Comparison of ENCODE assay signal across 8 mouse cellular contexts in genomic region chr7:67645681-67646014, GRCm38 (mm10). TPM values are rescaled to one million over a fixed set of nuclear protein-coding genes. Genes with fewer than 3 reads are reported as not detected.
DNase-seq lines count a peak whose midpoint lies in the region; ATAC-seq and TF ChIP-seq lines count a peak whose summit lies in the region.

No protein-coding gene starts in this region.

- peak; percentile 7; the same call in 1 of the 2 replicates for ATAC-seq in kidney, embryonic 16.5 days (ENCODE audit: low FRiP score, low TSS enrichment)
- no peak for ATAC-seq in embryonic facial prominence, embryonic 11.5 days (replicated peaks; ENCODE audit: insufficient number of reproducible peaks, low FRiP score, low TSS enrichment, low read depth)
- ATAC-seq in intestine, embryonic 14.5 days (replicated peaks; ENCODE audit: low FRiP score, low TSS enrichment, low read depth): peak; percentile 12; the same call in 1 of the 2 replicates
- peak; percentile 39 for ATAC-seq in midbrain, postnatal 0 days (ENCODE audit: low FRiP score)

- WGBS in kidney, embryonic 16.5 days: 0% methylated on average over 15 of the region's 15 CpGs
- WGBS in embryonic facial prominence, embryonic 11.5 days: under 1% methylated on average over 15 of the region's 15 CpGs
- WGBS in intestine, embryonic 14.5 days: under 1% methylated on average over 15 of the region's 15 CpGs
- under 1% methylated on average over 15 of the region's 15 CpGs for WGBS in midbrain, postnatal 0 days

- H3K4me2 ChIP-seq in kidney, embryonic 16.5 days (replicated peaks; ENCODE audit: low read depth, low read length): peak overlapping the region; percentile 88
- H3K4me2 ChIP-seq in embryonic facial prominence, embryonic 11.5 days (ENCODE audit: low read depth, low read length): peak overlapping the region; percentile 60
- H3K4me2 ChIP-seq in intestine, embryonic 14.5 days (ENCODE audit: low read length): peak overlapping the region; percentile 59
- peak overlapping the region; percentile 76 for H3K4me2 ChIP-seq in midbrain, postnatal 0 days (ENCODE audit: low read depth, low read length, poor library complexity, severe bottlenecking)

- no peak for TF ChIP-seq CTCF in midbrain, postnatal 0 days (IDR thresholded peaks at IDR 0.05)

- no peaks in the 10 kb centered on the region for H3K9me3 ChIP-seq in kidney, embryonic 16.5 days (ENCODE audit: low read length)
- no peaks in the 10 kb centered on the region for H3K9me3 ChIP-seq in embryonic facial prominence, embryonic 11.5 days (replicated peaks; ENCODE audit: control insufficient read depth, low read length)
- H3K9me3 ChIP-seq in intestine, embryonic 14.5 days (ENCODE audit: control insufficient read depth, low read length): no peaks in the 10 kb centered on the region
- H3K9me3 ChIP-seq in midbrain, postnatal 0 days (ENCODE audit: low read length): no peaks in the 10 kb centered on the region

- H3K4me3 ChIP-seq in kidney, embryonic 16.5 days (ENCODE audit: low read length): peak overlapping the region; percentile 91
- peak overlapping the region; percentile 67 for H3K4me3 ChIP-seq in embryonic facial prominence, embryonic 11.5 days (ENCODE audit: low read depth, low read length)
- H3K4me3 ChIP-seq in intestine, embryonic 14.5 days (ENCODE audit: low read depth, low read length): peak overlapping the region; percentile 97
- H3K4me3 ChIP-seq in midbrain, postnatal 0 days (ENCODE audit: low read depth, low read length): peak overlapping the region; percentile 78

- H3K36me3 ChIP-seq in kidney, embryonic 16.5 days (ENCODE audit: insufficient read depth, low read length): peaks cover 3% of the 10 kb centered on the region; the same call in 1 of the 2 replicates
- no peaks in the 10 kb centered on the region for H3K36me3 ChIP-seq in embryonic facial prominence, embryonic 11.5 days (replicated peaks; ENCODE audit: control insufficient read depth, insufficient read depth, low read depth, low read length)
- no peaks in the 10 kb centered on the region; the same call in 1 of the 2 replicates for H3K36me3 ChIP-seq in intestine, embryonic 14.5 days (ENCODE audit: control insufficient read depth, insufficient read depth, low read length)
- H3K36me3 ChIP-seq in midbrain, postnatal 0 days (ENCODE audit: insufficient read depth, low read length): no peaks in the 10 kb centered on the region

- peak overlapping the region; percentile 92 for H3K9ac ChIP-seq in kidney, embryonic 16.5 days (replicated peaks; ENCODE audit: low read length)
- H3K9ac ChIP-seq in embryonic facial prominence, embryonic 11.5 days (replicated peaks; ENCODE audit: low read length): peak overlapping the region; percentile 76
- H3K9ac ChIP-seq in intestine, embryonic 14.5 days (ENCODE audit: low read length): peak overlapping the region; percentile 90
- peak overlapping the region; percentile 84 for H3K9ac ChIP-seq in midbrain, postnatal 0 days (replicated peaks; ENCODE audit: low read length, poor library complexity, severe bottlenecking)

- H3K4me1 ChIP-seq in kidney, embryonic 16.5 days (ENCODE audit: insufficient read depth, low read length): peaks cover 37% of the 10 kb centered on the region
- H3K4me1 ChIP-seq in embryonic facial prominence, embryonic 11.5 days (ENCODE audit: control insufficient read depth, insufficient read depth, low read length): no peaks in the 10 kb centered on the region
- peaks cover 23% of the 10 kb centered on the region for H3K4me1 ChIP-seq in intestine, embryonic 14.5 days (replicated peaks; ENCODE audit: control insufficient read depth, insufficient read depth, low read length)
- no peaks in the 10 kb centered on the region; the same call in 1 of the 2 replicates for H3K4me1 ChIP-seq in midbrain, postnatal 0 days (ENCODE audit: insufficient read depth, low read length)

- DNase-seq in kidney, postnatal 10 days: no peak
- DNase-seq in embryonic facial prominence, embryonic 11.5 days (ENCODE audit: low spot score): no peak
- DNase-seq in intestine, embryonic 14.5 days (ENCODE audit: low spot score): no peak
- no peak for DNase-seq in midbrain, postnatal 0 days (ENCODE audit: low spot score)
- DNase-seq in cerebellum, postnatal 10 days: no peak
- DNase-seq in spleen, adult 18-20 months: no peak
- no peak for DNase-seq in cerebellum, adult 18-20 months

- no peaks in the 10 kb centered on the region for H3K27me3 ChIP-seq in kidney, embryonic 16.5 days (ENCODE audit: insufficient read depth, low read length)
- no peaks in the 10 kb centered on the region for H3K27me3 ChIP-seq in embryonic facial prominence, embryonic 11.5 days (ENCODE audit: control insufficient read depth, insufficient read depth, low read length)
- H3K27me3 ChIP-seq in intestine, embryonic 14.5 days (replicated peaks; ENCODE audit: control insufficient read depth, insufficient read depth, low read length): no peaks in the 10 kb centered on the region
- H3K27me3 ChIP-seq in midbrain, postnatal 0 days (ENCODE audit: insufficient read depth, low read length): no peaks in the 10 kb centered on the region

- peak overlapping the region; percentile 95 for H3K27ac ChIP-seq in kidney, embryonic 16.5 days (ENCODE audit: low read length)
- peak overlapping the region; percentile 65; the same call in 1 of the 2 replicates for H3K27ac ChIP-seq in embryonic facial prominence, embryonic 11.5 days (replicated peaks; ENCODE audit: low read depth, low read length)
- H3K27ac ChIP-seq in intestine, embryonic 14.5 days (ENCODE audit: low read depth): peak overlapping the region; percentile 76
- peak overlapping the region; percentile 94 for H3K27ac ChIP-seq in midbrain, postnatal 0 days (ENCODE audit: low read depth, low read length)

RNA-seq across cellular contexts. Expression of gene Lrrc28, which starts 0.6 kb away (rescaled TPM):
- polyA plus RNA-seq in kidney, embryonic 16.5 days (2015; fragmentation: Nextera tagmentation; extraction: Ambion mirVana): 14.4 and 15.1 TPM in 2 replicates
- 24.9 and 27.6 TPM in 2 replicates for polyA plus RNA-seq in embryonic facial prominence, embryonic 11.5 days (2014; fragmentation: Nextera tagmentation; extraction: Ambion mirVana)
- polyA plus RNA-seq in intestine, embryonic 14.5 days (2014; fragmentation: Nextera tagmentation; extraction: Ambion mirVana): 12.4 and 14.1 TPM in 2 replicates
- total RNA-seq in midbrain, postnatal 0 days (2014; rRNA removed): 61.4 and 69.0 TPM in 2 replicates
- polyA plus RNA-seq in midbrain, postnatal 0 days (2015; fragmentation: Nextera tagmentation; extraction: Ambion mirVana): 22.4 and 25.8 TPM in 2 replicates

RNA-seq across cellular contexts. Expression of gene Ttc23, which starts 1.6 kb away (rescaled TPM):
- 30.4 and 32.6 TPM in 2 replicates for polyA plus RNA-seq in kidney, embryonic 16.5 days (2015; fragmentation: Nextera tagmentation; extraction: Ambion mirVana)
- polyA plus RNA-seq in embryonic facial prominence, embryonic 11.5 days (2014; fragmentation: Nextera tagmentation; extraction: Ambion mirVana): 46.8 and 58.3 TPM in 2 replicates
- polyA plus RNA-seq in intestine, embryonic 14.5 days (2014; fragmentation: Nextera tagmentation; extraction: Ambion mirVana): 27.5 and 30.8 TPM in 2 replicates
- 5.9 and 6.7 TPM in 2 replicates for total RNA-seq in midbrain, postnatal 0 days (2014; rRNA removed)
- polyA plus RNA-seq in midbrain, postnatal 0 days (2015; fragmentation: Nextera tagmentation; extraction: Ambion mirVana): 4.6 and 5.6 TPM in 2 replicates
